Mouse (Mus musculus) bone marrow macrophage, adult 2 months (primary cell): ENCODE results near the gene Gm45021.

Source experiments
- CTCF ChIP-seq: IDR thresholded peaks from 2 replicates; pipeline ENCODE4 v1.5.1; 2012; ENCODE audit warnings: low read depth, mild to moderate bottlenecking, low read length, moderate library complexity
- POLR2A ChIP-seq: IDR thresholded peaks from 2 replicates; pipeline ENCODE4 v1.6.1; 2012; ENCODE audit warnings: mild to moderate bottlenecking, low read depth, low read length, borderline replicate concordance

DNA sequence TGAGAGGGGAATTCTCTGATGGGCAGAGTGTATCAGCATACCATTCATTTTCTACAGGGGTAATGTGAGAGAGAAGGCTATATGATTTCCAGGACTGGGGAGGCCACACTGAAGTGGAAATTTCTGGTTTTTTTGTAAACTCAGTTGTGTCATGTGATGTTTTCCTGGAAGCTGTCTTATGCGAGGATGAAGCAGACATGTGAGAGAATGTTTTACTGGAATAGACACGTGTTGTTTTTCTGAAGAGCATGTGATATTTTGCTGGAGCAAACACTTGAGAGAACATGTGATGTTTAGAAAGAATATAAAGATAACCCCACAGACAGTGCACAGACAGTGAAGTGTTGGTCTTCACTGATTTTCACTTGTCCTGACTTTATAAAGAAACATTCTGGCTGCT is 49.1 kb downstream of the Gm45021 start:
- no peak for TF ChIP-seq CTCF
- TF ChIP-seq POLR2A, result no peak
